In the genomic region with DNA sequence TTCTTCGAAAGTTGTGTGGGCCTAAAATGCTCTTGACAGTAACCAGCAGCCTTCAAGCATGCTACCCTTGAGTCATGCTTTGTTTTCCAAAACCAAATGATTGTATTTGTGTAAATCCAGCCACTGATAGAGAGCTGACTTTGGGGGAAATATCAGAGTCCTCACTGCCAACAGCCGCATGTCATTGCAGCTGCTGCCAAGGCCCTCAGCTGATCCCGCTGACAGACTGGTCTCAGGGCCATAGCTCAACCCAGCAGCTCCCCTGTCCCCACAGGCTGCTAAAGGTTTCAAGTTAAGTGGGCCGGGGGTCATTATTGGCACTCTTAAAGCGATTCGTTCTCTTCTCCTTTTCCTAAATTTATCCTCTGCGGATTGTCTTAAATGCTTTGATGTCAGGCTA, we compare ENCODE assay signal across 22 mouse cellular contexts.
DNase-seq lines count a peak whose midpoint lies in the region; ATAC-seq lines count a peak whose summit lies in the region.
"Had no signal": no experiment of that assay in that cellular context is flagged by ENCODE, and none has a peak within 500 bp of the region (broad histone marks: within the 10 kb centered on the region; RNA-seq: fewer than 3 reads in every experiment).

No protein-coding gene starts in this region.

- no peak overlapping the region for H3K4me3 ChIP-seq in heart, embryonic 12.5 days
- H3K4me3 ChIP-seq: embryonic facial prominence, embryonic 12.5 days; forebrain, embryonic 15.5 days; hindbrain, embryonic 13.5 days; liver, embryonic 13.5 days; lung, embryonic 15.5 days; midbrain, embryonic 10.5 days had no signal

- no peak for ATAC-seq in heart, embryonic 12.5 days (ENCODE audit: insufficient number of reproducible peaks, low FRiP score)
- ATAC-seq: activated CD4-positive, CD25-positive, alpha-beta regulatory T cell, adult 4 months; CD4-positive, CD25-positive, alpha-beta regulatory T cell, adult 4 months; forebrain, embryonic 15.5 days; intestine, embryonic 16.5 days had no signal

- peak; percentile 29 for DNase-seq in adrenal gland, postnatal 14 days
- no peak for DNase-seq in adrenal gland, adult 18-20 months (ENCODE audit: low spot score in 2 of 2)
- DNase-seq in heart, adult 11 months, result peak; percentile 93
- peak; percentile 57 for DNase-seq in left cerebral cortex, postnatal 4 days
- DNase-seq in left cerebral cortex, postnatal 10 days (ENCODE audit: extremely low spot score in 1 of 2, low spot score in 2 of 2), result no peak
- DNase-seq in heart, postnatal 10 days, result peak; percentile 36 to 46
- DNase-seq in urinary bladder, postnatal 4 days (ENCODE audit: low spot score in 2 of 2), result no peak
- DNase-seq: cerebellum, adult 11-12 months; kidney, postnatal 36 days; liver, embryonic 13.5 days; retina, postnatal 1 day; thymus, adult 2 months had no signal

- WGBS in heart, embryonic 12.5 days, result 41% methylated on average over 7 of the region's 7 CpGs

- no peaks in the 10 kb centered on the region for H3K9me3 ChIP-seq in heart, embryonic 12.5 days (replicated peaks)
- H3K9me3 ChIP-seq: embryonic facial prominence, embryonic 12.5 days; forebrain, embryonic 15.5 days; hindbrain, embryonic 13.5 days; liver, embryonic 13.5 days; lung, embryonic 15.5 days; midbrain, embryonic 10.5 days had no signal

- no peak overlapping the region for H3K4me2 ChIP-seq in heart, embryonic 12.5 days
- H3K4me2 ChIP-seq: embryonic facial prominence, embryonic 12.5 days; forebrain, embryonic 15.5 days; hindbrain, embryonic 13.5 days; liver, embryonic 13.5 days; lung, embryonic 15.5 days had no signal

- H3K4me1 ChIP-seq in heart, embryonic 12.5 days (replicated peaks), result no peaks in the 10 kb centered on the region; the same call in 1 of the 2 replicates
- H3K4me1 ChIP-seq: embryonic facial prominence, embryonic 12.5 days; liver, embryonic 13.5 days; lung, embryonic 15.5 days had no signal

- H3K9ac ChIP-seq in heart, embryonic 12.5 days, result no peak overlapping the region
- H3K9ac ChIP-seq: embryonic facial prominence, embryonic 12.5 days; forebrain, embryonic 15.5 days; hindbrain, embryonic 13.5 days; liver, embryonic 13.5 days; lung, embryonic 15.5 days had no signal

- H3K27me3 ChIP-seq in heart, embryonic 12.5 days (replicated peaks), result peaks cover 17% of the 10 kb centered on the region
- H3K27me3 ChIP-seq: embryonic facial prominence, embryonic 12.5 days; forebrain, embryonic 15.5 days; hindbrain, embryonic 13.5 days; liver, embryonic 13.5 days; lung, embryonic 15.5 days had no signal

- H3K36me3 ChIP-seq in heart, embryonic 12.5 days, result no peaks in the 10 kb centered on the region
- H3K36me3 ChIP-seq: embryonic facial prominence, embryonic 12.5 days; forebrain, embryonic 15.5 days; hindbrain, embryonic 13.5 days; liver, embryonic 13.5 days; lung, embryonic 15.5 days; midbrain, embryonic 10.5 days had no signal

- intact Hi-C loops in left cerebral cortex, postnatal 4 days (cut with DNase I), result no loop called here
- intact Hi-C loops in left cerebral cortex, postnatal 10 days (cut with DNase I), result no loop called here
- intact Hi-C loops in heart, postnatal 10 days (cut with DNase I), result no loop called here

- no peak overlapping the region for H3K27ac ChIP-seq in heart, embryonic 12.5 days (ENCODE audit: poor library complexity, severe bottlenecking)
- H3K27ac ChIP-seq: embryonic facial prominence, embryonic 12.5 days; forebrain, embryonic 15.5 days; hindbrain, embryonic 13.5 days; liver, embryonic 13.5 days; lung, embryonic 15.5 days; macrophage had no signal

Comparison
In these comparisons a context has a peak if more than half of its experiments do, and no peak if none do; other contexts are left out.
1. DNase-seq: peak in adrenal gland, postnatal 14 days (single experiment), heart, adult 11 months (single experiment), left cerebral cortex, postnatal 4 days (single experiment) and heart, postnatal 10 days (2 of 2); none in adrenal gland, adult 18-20 months (0 of 2), left cerebral cortex, postnatal 10 days (0 of 2) and urinary bladder, postnatal 4 days (0 of 2).